Mouse (Mus musculus): ENCODE data around the gene Duox2. TPM values are rescaled to one million over a fixed set of nuclear protein-coding genes. Genes with fewer than 3 reads are reported as not detected.

Gene Duox2
- total and polyA plus RNA-seq, 2 experiments from 2014 or later = 0.23 to 3.7 TPM

DNA sequence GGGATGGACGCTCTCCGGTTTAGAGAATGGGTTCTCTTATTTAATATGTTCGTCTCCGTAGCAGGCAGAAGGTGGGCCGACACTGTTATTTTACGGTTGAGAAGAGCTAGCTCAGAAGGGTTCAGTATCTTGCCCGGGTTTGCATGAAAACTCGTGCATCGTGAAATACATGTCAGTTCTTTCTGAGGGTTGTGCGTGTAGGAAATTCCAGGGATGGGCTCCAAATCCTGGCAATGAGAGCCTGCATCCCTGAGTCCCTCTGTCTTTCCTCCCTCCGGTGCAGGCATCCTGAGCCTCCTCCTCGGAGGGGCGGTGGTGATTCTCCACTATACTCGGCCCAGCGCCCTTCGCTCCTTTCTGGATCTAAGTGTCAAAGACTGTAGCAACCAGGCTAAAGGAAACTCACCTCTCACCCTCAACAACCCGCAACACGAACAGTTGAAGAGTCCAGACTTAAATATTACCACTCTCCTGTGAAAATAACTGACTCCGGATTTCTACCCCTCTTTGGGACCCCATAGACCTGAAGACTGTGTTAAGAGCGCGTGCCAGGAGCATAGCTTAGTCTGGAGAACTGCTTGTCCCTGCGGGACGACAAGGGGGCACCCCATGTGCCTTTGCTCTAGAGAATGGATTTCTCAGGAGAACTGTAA lies 3.8 kb upstream of the Duox2 start:
- H3K4me1 ChIP-seq (ENCODE audit: control insufficient read depth, insufficient read depth) = peaks cover 23% of the 10 kb centered on the region
- DNase-seq (ENCODE audit: low spot score) (no peak), ATAC-seq (ENCODE audit: insufficient read depth, low read depth) (no peak)
- H3K9me3 ChIP-seq (replicated peaks; ENCODE audit: control insufficient read depth, low read length) = no peaks in the 10 kb centered on the region
- TF ChIP-seq EP300 (IDR thresholded peaks at IDR 0.05; ENCODE audit: low read depth) (no peak), CTCF (IDR thresholded peaks at IDR 0.05; ENCODE audit: low read depth) (no peak)
- H3K27ac ChIP-seq (ENCODE audit: low read depth) = no peak overlapping the region
- WGBS = 13% methylated on average over 23 of the region's 23 CpGs
- H3K27me3 ChIP-seq (ENCODE audit: control insufficient read depth, insufficient read depth, low read length) = peaks cover 95% of the 10 kb centered on the region
- no peaks in the 10 kb centered on the region for H3K36me3 ChIP-seq (replicated peaks; ENCODE audit: control insufficient read depth, insufficient read depth, low read length)
- H3K4me3 ChIP-seq (ENCODE audit: low read depth, low read length) = peak overlapping the region; percentile 42
- peak overlapping the region; percentile 60 for H3K4me2 ChIP-seq (ENCODE audit: low read depth, low read length)
- H3K9ac ChIP-seq (replicated peaks; ENCODE audit: low read depth, low read length) = no peak overlapping the region

DNA sequence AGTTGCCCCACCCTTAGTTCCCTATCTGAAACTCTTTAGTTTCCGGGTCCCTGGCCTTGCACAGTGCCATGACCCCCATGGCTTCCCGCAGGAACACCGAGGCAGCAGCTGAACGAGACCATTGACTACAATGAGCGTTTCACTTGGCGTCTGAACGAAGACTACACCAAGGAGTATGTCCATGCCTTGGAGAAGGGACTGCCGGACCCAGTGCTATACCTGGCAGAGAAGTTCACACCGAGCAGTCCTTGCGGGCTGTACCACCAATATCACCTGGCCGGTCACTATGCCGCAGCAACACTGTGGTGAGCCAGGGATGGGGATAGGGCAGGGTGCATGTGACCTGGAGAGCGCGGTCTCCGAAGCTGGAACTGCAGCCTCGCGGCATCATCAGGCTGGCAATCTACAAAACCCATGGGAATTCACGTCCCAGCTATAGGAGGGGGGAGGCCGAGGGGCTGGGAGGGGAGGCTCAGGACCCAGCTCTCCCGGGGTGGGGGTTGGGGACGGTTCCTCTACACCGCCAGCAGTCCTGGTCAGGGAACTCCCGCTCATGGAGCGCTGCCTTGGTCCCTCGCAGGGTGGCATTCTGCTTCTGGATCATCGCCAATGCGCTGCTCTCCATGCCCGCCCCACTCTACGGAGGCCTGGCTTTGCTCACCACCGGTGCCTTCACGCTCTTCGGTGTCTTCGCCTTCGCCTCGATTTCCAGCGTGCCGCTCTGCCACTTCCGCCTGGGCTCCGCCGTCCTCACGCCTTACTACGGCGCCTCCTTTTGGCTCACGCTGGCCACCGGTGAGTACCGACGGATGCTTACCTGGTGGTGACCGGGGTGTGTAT lies 3.1 kb upstream of the Duox2 start:
- peak overlapping the region; percentile 42 for H3K4me3 ChIP-seq (ENCODE audit: low read depth, low read length)
- ATAC-seq (ENCODE audit: insufficient read depth, low read depth) (peak; percentile 53), DNase-seq (ENCODE audit: low spot score) (peak; percentile 36)
- TF ChIP-seq EP300 (IDR thresholded peaks at IDR 0.05; ENCODE audit: low read depth) = no peak
- no peak for TF ChIP-seq CTCF (IDR thresholded peaks at IDR 0.05; ENCODE audit: low read depth)
- H3K27ac ChIP-seq (ENCODE audit: low read depth) = no peak overlapping the region
- no peaks in the 10 kb centered on the region for H3K9me3 ChIP-seq (replicated peaks; ENCODE audit: control insufficient read depth, low read length)
- H3K4me1 ChIP-seq (ENCODE audit: control insufficient read depth, insufficient read depth) = peaks cover 23% of the 10 kb centered on the region
- peak overlapping the region; percentile 60 for H3K4me2 ChIP-seq (ENCODE audit: low read depth, low read length)
- H3K27me3 ChIP-seq (ENCODE audit: control insufficient read depth, insufficient read depth, low read length) = peaks cover 94% of the 10 kb centered on the region
- WGBS = 2% methylated on average over 48 of the region's 48 CpGs
- H3K36me3 ChIP-seq (replicated peaks; ENCODE audit: control insufficient read depth, insufficient read depth, low read length) = no peaks in the 10 kb centered on the region
- no peak overlapping the region for H3K9ac ChIP-seq (replicated peaks; ENCODE audit: low read depth, low read length)

DNA sequence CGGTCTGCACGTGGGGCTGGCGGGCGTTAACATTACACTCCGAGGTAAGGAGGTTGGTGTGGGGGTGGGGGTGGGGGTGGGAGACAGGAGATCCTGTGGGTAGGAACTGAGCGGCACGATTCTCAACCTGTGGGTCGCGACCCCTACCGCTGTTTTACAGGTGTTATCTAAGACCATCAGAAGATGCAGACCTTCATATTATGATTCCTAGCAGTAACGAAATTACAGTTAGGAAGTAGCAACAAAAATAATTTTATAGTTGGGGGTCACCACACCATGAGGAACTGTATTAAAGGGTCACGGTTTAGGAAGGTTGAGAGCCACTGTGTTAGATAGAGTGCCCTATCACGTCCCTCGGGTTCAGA lies 2.4 kb upstream of the Duox2 start:
- peak overlapping the region; percentile 42 for H3K4me3 ChIP-seq (ENCODE audit: low read depth, low read length)
- ATAC-seq (ENCODE audit: insufficient read depth, low read depth) (no peak), DNase-seq (ENCODE audit: low spot score) (no peak)
- no peak for TF ChIP-seq CTCF (IDR thresholded peaks at IDR 0.05; ENCODE audit: low read depth)
- TF ChIP-seq EP300 (IDR thresholded peaks at IDR 0.05; ENCODE audit: low read depth) = no peak
- 8% methylated on average over 14 of the region's 14 CpGs for WGBS
- no peak overlapping the region for H3K27ac ChIP-seq (ENCODE audit: low read depth)
- peaks cover 90% of the 10 kb centered on the region for H3K27me3 ChIP-seq (ENCODE audit: control insufficient read depth, insufficient read depth, low read length)
- H3K9ac ChIP-seq (replicated peaks; ENCODE audit: low read depth, low read length) = no peak overlapping the region
- no peaks in the 10 kb centered on the region for H3K36me3 ChIP-seq (replicated peaks; ENCODE audit: control insufficient read depth, insufficient read depth, low read length)
- H3K9me3 ChIP-seq (replicated peaks; ENCODE audit: control insufficient read depth, low read length) = no peaks in the 10 kb centered on the region
- H3K4me2 ChIP-seq (ENCODE audit: low read depth, low read length) = peak overlapping the region; percentile 60; the same call in 1 of the 2 replicates
- peaks cover 23% of the 10 kb centered on the region for H3K4me1 ChIP-seq (ENCODE audit: control insufficient read depth, insufficient read depth)

DNA sequence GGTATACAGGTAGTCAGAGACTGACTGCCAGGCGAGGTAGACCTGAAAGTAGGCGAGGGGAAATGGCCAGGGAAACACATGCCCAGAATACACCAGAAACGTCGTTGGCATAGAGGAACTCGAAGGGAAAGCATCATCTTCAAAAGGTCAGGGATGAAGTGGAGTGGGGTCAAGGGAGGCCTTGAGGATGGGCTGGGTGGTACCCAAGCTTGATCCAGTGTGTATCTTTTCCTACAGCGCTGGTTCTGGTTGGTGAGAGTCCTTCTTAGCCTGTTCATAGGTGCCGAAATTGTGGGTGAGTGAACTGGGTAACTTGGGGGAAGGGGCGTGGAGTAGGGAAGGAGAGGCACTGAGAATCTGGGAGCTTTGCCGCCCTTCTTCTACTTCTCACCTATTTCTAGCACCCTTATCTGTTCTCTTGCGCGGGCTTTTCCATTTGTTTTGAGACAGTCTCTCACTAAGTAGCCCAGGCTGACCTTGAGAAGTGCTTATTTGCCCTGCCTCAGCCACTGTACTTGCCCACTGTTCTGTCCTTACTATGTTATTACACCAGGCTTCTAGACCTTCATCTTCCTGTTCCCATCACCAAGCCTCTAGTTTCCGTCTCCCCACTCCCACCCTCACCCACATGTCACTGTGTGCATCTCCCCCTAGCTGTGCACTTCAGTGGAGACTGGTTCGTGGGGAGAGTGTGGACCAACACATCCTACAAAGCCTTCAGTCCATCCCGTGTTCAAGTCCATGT lies 1.8 kb upstream of the Duox2 start:
- ATAC-seq (ENCODE audit: insufficient read depth, low read depth) = no peak
- no peak for DNase-seq (ENCODE audit: low spot score)
- WGBS = 22% methylated on average over 14 of the region's 14 CpGs
- H3K36me3 ChIP-seq (replicated peaks; ENCODE audit: control insufficient read depth, insufficient read depth, low read length) = no peaks in the 10 kb centered on the region
- H3K9me3 ChIP-seq (replicated peaks; ENCODE audit: control insufficient read depth, low read length) = no peaks in the 10 kb centered on the region
- no peak overlapping the region for H3K4me2 ChIP-seq (ENCODE audit: low read depth, low read length)
- H3K9ac ChIP-seq (replicated peaks; ENCODE audit: low read depth, low read length) = no peak overlapping the region
- H3K4me1 ChIP-seq (ENCODE audit: control insufficient read depth, insufficient read depth) = peaks cover 23% of the 10 kb centered on the region
- H3K27ac ChIP-seq (ENCODE audit: low read depth) = no peak overlapping the region
- TF ChIP-seq CTCF (IDR thresholded peaks at IDR 0.05; ENCODE audit: low read depth) (no peak), EP300 (IDR thresholded peaks at IDR 0.05; ENCODE audit: low read depth) (no peak)
- H3K27me3 ChIP-seq (ENCODE audit: control insufficient read depth, insufficient read depth, low read length) = peaks cover 92% of the 10 kb centered on the region
- no peak overlapping the region for H3K4me3 ChIP-seq (ENCODE audit: low read depth, low read length)

DNA sequence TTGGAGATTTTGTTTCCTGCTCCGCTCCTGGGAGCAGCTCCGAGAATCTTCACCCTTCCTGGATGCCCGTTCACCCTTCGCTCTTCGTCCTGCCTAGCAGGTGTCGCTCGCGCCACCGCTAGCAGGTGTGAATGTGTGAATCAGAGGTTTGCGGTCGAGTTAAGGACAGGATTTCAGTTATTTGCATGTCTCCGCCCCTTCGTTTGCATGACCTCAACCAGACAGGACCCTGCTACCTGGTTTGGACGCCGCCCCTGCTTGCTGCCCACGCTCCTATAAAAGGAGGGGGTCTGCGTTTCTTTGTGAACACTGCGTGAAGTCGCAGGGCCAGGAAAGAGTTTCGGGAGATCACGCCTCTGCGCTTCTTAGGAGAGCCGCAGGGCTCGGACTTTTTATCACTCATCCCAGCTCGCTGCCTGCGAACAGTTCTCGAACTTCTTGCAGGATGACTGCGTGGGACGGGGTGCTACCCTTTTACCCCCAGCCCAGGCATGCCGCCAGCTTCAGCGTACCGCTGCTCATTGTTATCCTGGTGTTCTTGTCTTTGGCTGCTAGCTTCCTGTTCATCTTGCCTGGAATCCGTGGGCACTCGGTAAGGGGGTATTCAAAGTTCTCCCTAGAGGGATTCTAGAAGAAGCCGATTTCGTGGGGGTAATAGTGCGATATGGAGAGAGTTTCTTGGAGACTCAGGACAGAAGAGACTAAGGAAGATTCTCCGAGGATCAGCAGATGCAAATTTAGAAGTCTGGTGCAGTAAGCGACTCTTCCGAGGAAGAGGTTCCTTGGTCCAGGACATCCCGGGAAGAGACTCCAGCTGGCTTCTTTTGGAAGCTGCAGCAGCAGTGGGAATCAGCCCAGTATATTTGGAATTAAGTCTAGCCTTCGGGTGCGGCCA lies 594 bp upstream of the Duox2 start, which contains the start of gene Duoxa2:
Gene Duoxa2, plus strand, starts transcription at position 305 of the 895 bp plus-strand sequence.
- H3K27me3 ChIP-seq (ENCODE audit: control insufficient read depth, insufficient read depth, low read length) = peaks cover 90% of the 10 kb centered on the region
- no peak within 1 kb of the TSS for H3K9ac ChIP-seq (replicated peaks; ENCODE audit: low read depth, low read length)
- peaks cover 23% of the 10 kb centered on the region for H3K4me1 ChIP-seq (ENCODE audit: control insufficient read depth, insufficient read depth)
- 1% methylated on average over 43 of the region's 43 CpGs for WGBS
- H3K9me3 ChIP-seq (replicated peaks; ENCODE audit: control insufficient read depth, low read length) = no peaks in the 10 kb centered on the region
- ATAC-seq (ENCODE audit: insufficient read depth, low read depth) (no peak), DNase-seq (ENCODE audit: low spot score) (no peak)
- H3K27ac ChIP-seq (ENCODE audit: low read depth) = no peak within 1 kb of the TSS
- H3K4me3 ChIP-seq (ENCODE audit: low read depth, low read length) = peak within 1 kb of the TSS; percentile 38
- peak within 1 kb of the TSS; percentile 58 for H3K4me2 ChIP-seq (ENCODE audit: low read depth, low read length)
- TF ChIP-seq EP300 (IDR thresholded peaks at IDR 0.05; ENCODE audit: low read depth) (no peak), CTCF (IDR thresholded peaks at IDR 0.05; ENCODE audit: low read depth) (no peak)
- no peaks in the 10 kb centered on the region for H3K36me3 ChIP-seq (replicated peaks; ENCODE audit: control insufficient read depth, insufficient read depth, low read length)
